Mouse (Mus musculus): ENCODE measurements around the gene Dazap2. TPM values are rescaled to one million over a fixed set of nuclear protein-coding genes. Genes with fewer than 3 reads are reported as not detected.

Dazap2 gene
- polyA plus RNA-seq, 1 experiment from 2014 or later, result 262 TPM

GRCm38 (mm10) chr15:100665411-100666218 lies 50.5 kb downstream of the Dazap2 start:
- H3K9me3 ChIP-seq (ENCODE audit: low read length), result no peaks in the 10 kb centered on the region
- peaks cover 15% of the 10 kb centered on the region for H3K4me1 ChIP-seq (ENCODE audit: insufficient read depth, low read length)
- WGBS, result 36% methylated on average over 9 of the region's 9 CpGs
- no peak overlapping the region for H3K4me3 ChIP-seq (ENCODE audit: low read length)
- H3K27ac ChIP-seq (ENCODE audit: low read length), result no peak overlapping the region
- no peak overlapping the region for H3K4me2 ChIP-seq (replicated peaks; ENCODE audit: low read depth, low read length)
- H3K36me3 ChIP-seq (ENCODE audit: insufficient read depth, low read length), result no peaks in the 10 kb centered on the region
- H3K9ac ChIP-seq (replicated peaks; ENCODE audit: low read length), result no peak overlapping the region
- ATAC-seq (ENCODE audit: low FRiP score, low TSS enrichment), result no peak
- H3K27me3 ChIP-seq (ENCODE audit: insufficient read depth, low read length), result no peaks in the 10 kb centered on the region

- Histone ChIP-seq H3K4me1 (ENCODE audit: insufficient read depth, low read length) (peaks cover 15% of the 10 kb centered on the region), H3K4me2 (replicated peaks; ENCODE audit: low read depth, low read length) (no peak overlapping the region), H3K9me3 (ENCODE audit: low read length) (no peaks in the 10 kb centered on the region), H3K4me3 (ENCODE audit: low read length) (no peak overlapping the region), H3K27me3 (ENCODE audit: insufficient read depth, low read length) (no peaks in the 10 kb centered on the region), H3K36me3 (ENCODE audit: insufficient read depth, low read length) (no peaks in the 10 kb centered on the region), H3K27ac (ENCODE audit: low read length) (no peak overlapping the region), H3K9ac (replicated peaks; ENCODE audit: low read length) (no peak overlapping the region)
- ATAC-seq (ENCODE audit: low FRiP score, low TSS enrichment), result no peak
- WGBS, result 9% methylated on average over 7 of the region's 7 CpGs
Observed at GRCm38 (mm10) chr15:100666219-100666696, 51.1 kb downstream of the Dazap2 start.

GRCm38 (mm10) chr15:100666851-100667250 lies 51.7 kb downstream of the Dazap2 start:
- Histone ChIP-seq H3K36me3 (ENCODE audit: insufficient read depth, low read length) (no peaks in the 10 kb centered on the region), H3K4me1 (ENCODE audit: insufficient read depth, low read length) (peaks cover 15% of the 10 kb centered on the region), H3K27ac (ENCODE audit: low read length) (peak overlapping the region; percentile 21; the same call in 1 of the 2 replicates), H3K27me3 (ENCODE audit: insufficient read depth, low read length) (no peaks in the 10 kb centered on the region), H3K4me3 (ENCODE audit: low read length) (no peak overlapping the region), H3K9me3 (ENCODE audit: low read length) (no peaks in the 10 kb centered on the region), H3K9ac (replicated peaks; ENCODE audit: low read length) (no peak overlapping the region), H3K4me2 (replicated peaks; ENCODE audit: low read depth, low read length) (no peak overlapping the region)
- ATAC-seq (ENCODE audit: low FRiP score, low TSS enrichment), result no peak
- WGBS, result 20% methylated on average over 12 of the region's 12 CpGs

GRCm38 (mm10) chr15:100667420-100667819 lies 52.3 kb downstream of the Dazap2 start:
- Histone ChIP-seq H3K9ac (replicated peaks; ENCODE audit: low read length) (no peak overlapping the region), H3K4me1 (ENCODE audit: insufficient read depth, low read length) (peaks cover 15% of the 10 kb centered on the region), H3K4me2 (replicated peaks; ENCODE audit: low read depth, low read length) (no peak overlapping the region), H3K9me3 (ENCODE audit: low read length) (no peaks in the 10 kb centered on the region), H3K4me3 (ENCODE audit: low read length) (no peak overlapping the region), H3K27ac (ENCODE audit: low read length) (no peak overlapping the region), H3K27me3 (ENCODE audit: insufficient read depth, low read length) (no peaks in the 10 kb centered on the region), H3K36me3 (ENCODE audit: insufficient read depth, low read length) (no peaks in the 10 kb centered on the region)
- no peak for ATAC-seq (ENCODE audit: low FRiP score, low TSS enrichment)
- WGBS, result 47% methylated on average over 6 of the region's 6 CpGs

GRCm38 (mm10) chr15:100667871-100668545 lies 52.9 kb downstream of the Dazap2 start:
- no peak overlapping the region for H3K4me2 ChIP-seq (replicated peaks; ENCODE audit: low read depth, low read length)
- no peak overlapping the region for H3K27ac ChIP-seq (ENCODE audit: low read length)
- H3K9me3 ChIP-seq (ENCODE audit: low read length), result no peaks in the 10 kb centered on the region
- peaks cover 15% of the 10 kb centered on the region for H3K4me1 ChIP-seq (ENCODE audit: insufficient read depth, low read length)
- no peaks in the 10 kb centered on the region for H3K36me3 ChIP-seq (ENCODE audit: insufficient read depth, low read length)
- ATAC-seq (ENCODE audit: low FRiP score, low TSS enrichment), result no peak
- 71% methylated on average over 5 of the region's 5 CpGs for WGBS
- H3K9ac ChIP-seq (replicated peaks; ENCODE audit: low read length), result no peak overlapping the region
- H3K4me3 ChIP-seq (ENCODE audit: low read length), result no peak overlapping the region
- H3K27me3 ChIP-seq (ENCODE audit: insufficient read depth, low read length), result no peaks in the 10 kb centered on the region

GRCm38 (mm10) chr15:100669337-100669736 lies 54.2 kb downstream of the Dazap2 start, which contains the start of gene Bin2:
Gene Bin2 (minus strand): TSS chr15:100669553.
- Histone ChIP-seq H3K4me3 (ENCODE audit: low read length) (no peak within 1 kb of the TSS), H3K27ac (ENCODE audit: low read length) (no peak within 1 kb of the TSS), H3K4me2 (replicated peaks; ENCODE audit: low read depth, low read length) (no peak within 1 kb of the TSS), H3K27me3 (ENCODE audit: insufficient read depth, low read length) (no peaks in the 10 kb centered on the region), H3K36me3 (ENCODE audit: insufficient read depth, low read length) (no peaks in the 10 kb centered on the region), H3K9ac (replicated peaks; ENCODE audit: low read length) (no peak within 1 kb of the TSS), H3K4me1 (ENCODE audit: insufficient read depth, low read length) (peaks cover 15% of the 10 kb centered on the region), H3K9me3 (ENCODE audit: low read length) (no peaks in the 10 kb centered on the region)
- ATAC-seq (ENCODE audit: low FRiP score, low TSS enrichment), result no peak
- 90% methylated on average over 20 of the region's 20 CpGs for whole genome bisulfite sequencing

GRCm38 (mm10) chr15:100670004-100670403 lies 54.9 kb downstream of the Dazap2 start:
- Histone ChIP-seq H3K27ac (ENCODE audit: low read length) (no peak overlapping the region), H3K4me3 (ENCODE audit: low read length) (no peak overlapping the region), H3K36me3 (ENCODE audit: insufficient read depth, low read length) (no peaks in the 10 kb centered on the region), H3K4me2 (replicated peaks; ENCODE audit: low read depth, low read length) (no peak overlapping the region), H3K9me3 (ENCODE audit: low read length) (no peaks in the 10 kb centered on the region), H3K9ac (replicated peaks; ENCODE audit: low read length) (no peak overlapping the region), H3K4me1 (ENCODE audit: insufficient read depth, low read length) (peaks cover 19% of the 10 kb centered on the region), H3K27me3 (ENCODE audit: insufficient read depth, low read length) (no peaks in the 10 kb centered on the region)
- WGBS, result 84% methylated on average over 8 of the region's 8 CpGs
- no peak for ATAC-seq (ENCODE audit: low FRiP score, low TSS enrichment)

Small RNAs within 50 kb of the gene (microRNA-seq; reads per million reads assigned to microRNA genes)
- not detected for gene Mir6961

Other genes starting within 250 kb of the Dazap2 start
- 0.19 and 0.22 TPM in 2 replicates for gene Gm5475, start 193.2 kb upstream of the Dazap2 start, polyA plus RNA-seq (2015; fragmentation: Nextera tagmentation; extraction: Ambion mirVana)
- 36.8 and 37.4 TPM in 2 replicates for gene Slc11a2, start 190.3 kb upstream of the Dazap2 start, polyA plus RNA-seq (2015; fragmentation: Nextera tagmentation; extraction: Ambion mirVana)
- gene Letmd1, start 146.3 kb upstream of the Dazap2 start, polyA plus RNA-seq (2015; fragmentation: Nextera tagmentation; extraction: Ambion mirVana), result 31.8 and 33.1 TPM in 2 replicates
- 15.3 and 16.4 TPM in 2 replicates for gene Csrnp2, start 119.9 kb upstream of the Dazap2 start, polyA plus RNA-seq (2015; fragmentation: Nextera tagmentation; extraction: Ambion mirVana)
- 37.5 and 37.8 TPM in 2 replicates for gene Tfcp2, start 63.3 kb upstream of the Dazap2 start, polyA plus RNA-seq (2015; fragmentation: Nextera tagmentation; extraction: Ambion mirVana)
- gene Pou6f1, start 15.4 kb upstream of the Dazap2 start, polyA plus RNA-seq (2015; fragmentation: Nextera tagmentation; extraction: Ambion mirVana), result 10.1 and 10.2 TPM in 2 replicates
- 41.6 and 45.4 TPM in 2 replicates for gene Smagp, start 21.6 kb downstream of the Dazap2 start, polyA plus RNA-seq (2015; fragmentation: Nextera tagmentation; extraction: Ambion mirVana)
- 2.1 and 3.0 TPM in 2 replicates for gene Bin2, start 54.2 kb downstream of the Dazap2 start, polyA plus RNA-seq (2015; fragmentation: Nextera tagmentation; extraction: Ambion mirVana)
- gene Cela1, start 72.6 kb downstream of the Dazap2 start, polyA plus RNA-seq (2015; fragmentation: Nextera tagmentation; extraction: Ambion mirVana), result 27.1 and 41.9 TPM in 2 replicates
- gene Galnt6, start 114.0 kb downstream of the Dazap2 start, polyA plus RNA-seq (2015; fragmentation: Nextera tagmentation; extraction: Ambion mirVana), result 0.87 and 1.1 TPM in 2 replicates
- 8.4 and 8.7 TPM in 2 replicates for gene Slc4a8, start 146.4 kb downstream of the Dazap2 start, polyA plus RNA-seq (2015; fragmentation: Nextera tagmentation; extraction: Ambion mirVana)